Comparison of ENCODE assay signal across 16 mouse cellular contexts in genomic region chr2:51290659-51291260, GRCm38 (mm10).
A peak's percentile ranks its signal among the peaks of the same experiment; 100 is the strongest.
DNase-seq lines count a peak whose midpoint lies in the region; ATAC-seq and TF ChIP-seq lines count a peak whose summit lies in the region.
"Had no signal": no experiment of that assay in that cellular context is flagged by ENCODE, and none has a peak within 500 bp of the region (broad histone marks: within the 10 kb centered on the region; RNA-seq: fewer than 3 reads in every experiment).

No protein-coding gene starts in this region.

- no peaks in the 10 kb centered on the region for H3K27me3 ChIP-seq in embryonic facial prominence, embryonic 12.5 days
- H3K27me3 ChIP-seq in embryonic facial prominence, embryonic 10.5 days (replicated peaks; ENCODE audit: low read depth, poor library complexity, severe bottlenecking), result no peaks in the 10 kb centered on the region
- H3K27me3 ChIP-seq in midbrain, embryonic 10.5 days (ENCODE audit: low read depth, poor library complexity, severe bottlenecking), result no peaks in the 10 kb centered on the region
- no peaks in the 10 kb centered on the region for H3K27me3 ChIP-seq in midbrain, embryonic 16.5 days (ENCODE audit: control insufficient read depth, insufficient read depth, low read depth, low read length)
- no peaks in the 10 kb centered on the region for H3K27me3 ChIP-seq in forebrain, embryonic 13.5 days
- no peaks in the 10 kb centered on the region for H3K27me3 ChIP-seq in midbrain, embryonic 15.5 days (replicated peaks)
- no peaks in the 10 kb centered on the region for H3K27me3 ChIP-seq in cerebellum, adult 2 months (ENCODE audit: control insufficient read depth, insufficient read depth, low read length)
- H3K27me3 ChIP-seq: liver, embryonic 15.5 days had no signal

- no peak for TF ChIP-seq POLR2A in cerebellum, adult 2 months (IDR thresholded peaks at IDR 0.05; ENCODE audit: borderline replicate concordance, insufficient read depth, low read length)

- no peaks in the 10 kb centered on the region for H3K36me3 ChIP-seq in embryonic facial prominence, embryonic 12.5 days
- H3K36me3 ChIP-seq in embryonic facial prominence, embryonic 10.5 days (replicated peaks), result no peaks in the 10 kb centered on the region
- no peaks in the 10 kb centered on the region for H3K36me3 ChIP-seq in midbrain, embryonic 10.5 days
- no peaks in the 10 kb centered on the region for H3K36me3 ChIP-seq in midbrain, embryonic 16.5 days (ENCODE audit: control insufficient read depth, insufficient read depth, low read length)
- no peaks in the 10 kb centered on the region for H3K36me3 ChIP-seq in forebrain, embryonic 13.5 days (ENCODE audit: poor library complexity, severe bottlenecking)
- H3K36me3 ChIP-seq in midbrain, embryonic 15.5 days (replicated peaks), result no peaks in the 10 kb centered on the region
- H3K36me3 ChIP-seq: liver, embryonic 15.5 days had no signal

- H3K4me1 ChIP-seq in embryonic facial prominence, embryonic 12.5 days, result no peaks in the 10 kb centered on the region
- peaks cover 5% of the 10 kb centered on the region; the same call in 1 of the 2 replicates for H3K4me1 ChIP-seq in embryonic facial prominence, embryonic 10.5 days
- peaks cover 11% of the 10 kb centered on the region for H3K4me1 ChIP-seq in midbrain, embryonic 10.5 days
- H3K4me1 ChIP-seq in midbrain, embryonic 16.5 days (ENCODE audit: control insufficient read depth, insufficient read depth, low read length), result 0 out of 2 replicates have a peak, but pooled peaks cover 2% of the 10 kb centered on the region
- H3K4me1 ChIP-seq in forebrain, embryonic 13.5 days, result peaks cover 7% of the 10 kb centered on the region
- peaks cover 4% of the 10 kb centered on the region; the same call in 1 of the 2 replicates for H3K4me1 ChIP-seq in midbrain, embryonic 15.5 days
- H3K4me1 ChIP-seq in cerebellum, adult 2 months (ENCODE audit: control insufficient read depth, insufficient read depth, low read length), result no peaks in the 10 kb centered on the region
- H3K4me1 ChIP-seq: liver, embryonic 15.5 days had no signal

- no peak for ATAC-seq in embryonic facial prominence, embryonic 12.5 days (ENCODE audit: insufficient number of reproducible peaks, insufficient read depth, low FRiP score, low TSS enrichment)
- ATAC-seq in midbrain, embryonic 16.5 days, result no peak
- ATAC-seq in forebrain, embryonic 13.5 days, result peak; percentile 65; the same call in 1 of the 2 replicates
- 0 out of 2 replicates have a peak, but pooled peaks have one; percentile 42 for ATAC-seq in midbrain, embryonic 15.5 days (replicated peaks)
- ATAC-seq: intestine, embryonic 16.5 days had no signal

- 44% methylated on average over 5 of the region's 5 CpGs for WGBS in embryonic facial prominence, embryonic 12.5 days
- WGBS in embryonic facial prominence, embryonic 10.5 days, result 56% methylated on average over 5 of the region's 5 CpGs
- 52% methylated on average over 5 of the region's 5 CpGs for WGBS in midbrain, embryonic 10.5 days
- WGBS in midbrain, embryonic 16.5 days, result 31% methylated on average over 5 of the region's 5 CpGs
- WGBS in forebrain, embryonic 13.5 days, result 36% methylated on average over 5 of the region's 5 CpGs
- WGBS in midbrain, embryonic 15.5 days, result 38% methylated on average over 5 of the region's 5 CpGs
- 53% methylated on average over 5 of the region's 5 CpGs for WGBS in cerebellum, adult 2 months

- no peak for TF ChIP-seq CTCF in cerebellum, adult 2 months (IDR thresholded peaks at IDR 0.05; ENCODE audit: borderline replicate concordance, insufficient read depth, low read depth, low read length)

- H3K4me2 ChIP-seq in embryonic facial prominence, embryonic 12.5 days (replicated peaks), result no peak overlapping the region
- H3K4me2 ChIP-seq in midbrain, embryonic 16.5 days (ENCODE audit: low read length), result no peak overlapping the region
- H3K4me2 ChIP-seq in forebrain, embryonic 13.5 days, result no peak overlapping the region
- H3K4me2 ChIP-seq in midbrain, embryonic 15.5 days, result no peak overlapping the region
- H3K4me2 ChIP-seq: liver, embryonic 15.5 days had no signal

- no peak for DNase-seq in embryonic facial prominence, embryonic 10.5 days (ENCODE audit: low spot score)
- DNase-seq in midbrain, embryonic 10.5 days (ENCODE audit: low spot score), result peak; percentile 14
- no peak for DNase-seq in layer of hippocampus, adult 9-10 months (ENCODE audit: low spot score)
- DNase-seq in cerebellum, adult 2 months, result no peak
- DNase-seq: cerebellum, adult 8-10 months; heart, adult 18-20 months; heart, postnatal 10 days; left cerebral cortex, postnatal 4 days; thymus, adult 18-20 months had no signal

- peaks cover 4% of the 10 kb centered on the region; the same call in 1 of the 2 replicates for H3K9me3 ChIP-seq in embryonic facial prominence, embryonic 12.5 days
- no peaks in the 10 kb centered on the region for H3K9me3 ChIP-seq in embryonic facial prominence, embryonic 10.5 days
- H3K9me3 ChIP-seq in midbrain, embryonic 10.5 days (replicated peaks), result no peaks in the 10 kb centered on the region
- H3K9me3 ChIP-seq in midbrain, embryonic 16.5 days (replicated peaks; ENCODE audit: control insufficient read depth, low read length, poor library complexity, severe bottlenecking), result no peaks in the 10 kb centered on the region
- no peaks in the 10 kb centered on the region for H3K9me3 ChIP-seq in forebrain, embryonic 13.5 days (replicated peaks)
- H3K9me3 ChIP-seq in midbrain, embryonic 15.5 days, result no peaks in the 10 kb centered on the region
- H3K9me3 ChIP-seq: liver, embryonic 15.5 days had no signal

- no peak overlapping the region for H3K4me3 ChIP-seq in embryonic facial prominence, embryonic 12.5 days
- no peak overlapping the region for H3K4me3 ChIP-seq in embryonic facial prominence, embryonic 10.5 days
- H3K4me3 ChIP-seq in midbrain, embryonic 10.5 days, result no peak overlapping the region
- no peak overlapping the region for H3K4me3 ChIP-seq in midbrain, embryonic 16.5 days (ENCODE audit: low read depth, low read length)
- H3K4me3 ChIP-seq in forebrain, embryonic 13.5 days, result no peak overlapping the region
- no peak overlapping the region for H3K4me3 ChIP-seq in midbrain, embryonic 15.5 days
- H3K4me3 ChIP-seq in cerebellum, adult 2 months (replicated peaks; ENCODE audit: insufficient read depth, low read depth, low read length), result no peak overlapping the region
- H3K4me3 ChIP-seq: liver, embryonic 15.5 days had no signal

- H3K27ac ChIP-seq in embryonic facial prominence, embryonic 12.5 days, result peak overlapping the region; percentile 36; the same call in 1 of the 2 replicates
- no peak overlapping the region for H3K27ac ChIP-seq in embryonic facial prominence, embryonic 10.5 days (replicated peaks)
- peak overlapping the region; percentile 67; the same call in 1 of the 2 replicates for H3K27ac ChIP-seq in midbrain, embryonic 10.5 days (replicated peaks)
- no peak overlapping the region for H3K27ac ChIP-seq in midbrain, embryonic 16.5 days (ENCODE audit: low read length)
- no peak overlapping the region for H3K27ac ChIP-seq in forebrain, embryonic 13.5 days
- no peak overlapping the region for H3K27ac ChIP-seq in midbrain, embryonic 15.5 days
- no peak overlapping the region for H3K27ac ChIP-seq in cerebellum, adult 2 months (ENCODE audit: insufficient read depth, low read length)
- H3K27ac ChIP-seq: liver, embryonic 15.5 days; macrophage had no signal

- no peak overlapping the region for H3K9ac ChIP-seq in embryonic facial prominence, embryonic 12.5 days
- H3K9ac ChIP-seq in midbrain, embryonic 16.5 days (ENCODE audit: low read depth, low read length), result no peak overlapping the region
- H3K9ac ChIP-seq in forebrain, embryonic 13.5 days, result no peak overlapping the region
- H3K9ac ChIP-seq in midbrain, embryonic 15.5 days, result no peak overlapping the region
- H3K9ac ChIP-seq: liver, embryonic 15.5 days had no signal

Comparison
In these comparisons a context has a peak if more than half of its experiments do, and no peak if none do; other contexts are left out.
1. ATAC-seq: peak in forebrain, embryonic 13.5 days (single experiment) and midbrain, embryonic 15.5 days (single experiment); none in embryonic facial prominence, embryonic 12.5 days (single experiment) and midbrain, embryonic 16.5 days (single experiment).
2. H3K27ac ChIP-seq: peak in embryonic facial prominence, embryonic 12.5 days (single experiment) and midbrain, embryonic 10.5 days (single experiment); none in embryonic facial prominence, embryonic 10.5 days (single experiment), midbrain, embryonic 16.5 days (single experiment), forebrain, embryonic 13.5 days (single experiment), midbrain, embryonic 15.5 days (single experiment) and cerebellum, adult 2 months (single experiment).